Mouse (Mus musculus) neural tube, embryonic 12.5 days (tissue): Measurements from ENCODE around the gene Hes3. TPM values are rescaled to one million over a fixed set of nuclear protein-coding genes. Genes with fewer than 3 reads are reported as not detected.

ENCODE experiments used
- ATAC-seq: fragments of 200-750 bp; cut with Nextera tagmentation; 2 replicates; pipeline ENCODE4 v1.8.0; 2017; ENCODE audit warnings: low read depth, mild to moderate bottlenecking, moderate TSS enrichment, moderate library complexity; ENCODE audit not compliant: low FRiP score
- H3K27ac ChIP-seq: fragments of 300-500 bp; sonication (generic); 2 replicates; pipeline ENCODE4 v1.5.1; 2016
- H3K27me3 ChIP-seq: fragments of 300-500 bp; sonication (generic); replicated peaks from 2 replicates; pipeline ENCODE4 v1.6.1; 2016; ENCODE audit warnings: mild to moderate bottlenecking
- H3K36me3 ChIP-seq: fragments of 300-500 bp; sonication (generic); 2 replicates; pipeline ENCODE4 v1.6.1; 2016; ENCODE audit warnings: mild to moderate bottlenecking
- H3K4me1 ChIP-seq: fragments of 300-500 bp; sonication (generic); 2 replicates; pipeline ENCODE4 v1.6.1; 2016
- H3K4me2 ChIP-seq: fragments of 300-500 bp; sonication (generic); replicated peaks from 2 replicates; pipeline ENCODE4 v1.6.1; 2016; ENCODE audit warnings: mild to moderate bottlenecking
- H3K4me3 ChIP-seq: fragments of 300-500 bp; sonication (generic); 2 replicates; pipeline ENCODE4 v1.5.1; 2016
- H3K9ac ChIP-seq: fragments of 300-500 bp; sonication (generic); 2 replicates; pipeline ENCODE4 v1.6.1; 2016; ENCODE audit warnings: mild to moderate bottlenecking
- H3K9me3 ChIP-seq: fragments of 300-500 bp; sonication (generic); 2 replicates; pipeline ENCODE4 v1.6.1; 2016; ENCODE audit warnings: mild to moderate bottlenecking
- WGBS: fragments of 180-500 bp; shearing (Covaris S2); methylation state at CpG from one replicate; pipeline ENCODE4 v1.1.7; 2016; 5-methylcytosine and 5-hydroxymethylcytosine counted together
- polyA plus RNA-seq: library from polyadenylated mRNA; unstranded; fragments of >200 nt; fragmentation: Nextera tagmentation; extraction: Ambion mirVana; gene quantifications from 2 replicates; pipeline ENCODE4 v1.2.1, GENCODE M21; 2016

The Hes3 gene
- 0.58 and 1.1 TPM in 2 replicates for polyA plus RNA-seq

- peaks cover 68% of the 10 kb centered on the region for H3K4me1 ChIP-seq
- H3K36me3 ChIP-seq = no peaks in the 10 kb centered on the region
- 13% methylated on average over 6 of the region's 6 CpGs for WGBS
- H3K9ac ChIP-seq = peak within 1 kb of the TSS; percentile 54
- peaks cover 78% of the 10 kb centered on the region for H3K27me3 ChIP-seq
- no peak for ATAC-seq
- H3K4me2 ChIP-seq = peak within 1 kb of the TSS; percentile 66
- H3K9me3 ChIP-seq = no peaks in the 10 kb centered on the region
- peak within 1 kb of the TSS; percentile 19 for H3K4me3 ChIP-seq
- H3K27ac ChIP-seq = no peak within 1 kb of the TSS
These were observed at the start of gene Hes3 for GRCm38 (mm10) chr4:152291562-152291961. Gene Hes3, minus strand, starts transcription at chr4:152291662.

GRCm38 (mm10) chr4:152340584-152341284 lies 49.3 kb upstream of the Hes3 start:
- Histone ChIP-seq H3K4me3 (no peak overlapping the region), H3K9ac (no peak overlapping the region)

GRCm38 (mm10) chr4:152339293-152339790 lies 47.9 kb upstream of the Hes3 start:
- ATAC-seq = 0 out of 2 replicates have a peak, but pooled peaks have one; percentile 3
- peak overlapping the region; percentile 64 for H3K4me3 ChIP-seq
- peaks cover 51% of the 10 kb centered on the region for H3K27me3 ChIP-seq
- peaks cover 10% of the 10 kb centered on the region for H3K36me3 ChIP-seq
- H3K4me1 ChIP-seq = peaks cover 14% of the 10 kb centered on the region
- 2% methylated on average over 26 of the region's 26 CpGs for WGBS
- H3K27ac ChIP-seq = no peak overlapping the region
- peak overlapping the region; percentile 99 for H3K4me2 ChIP-seq
- no peaks in the 10 kb centered on the region for H3K9me3 ChIP-seq
- peak overlapping the region; percentile 73 for H3K9ac ChIP-seq

More at GRCm38 (mm10) chr4:152340584-152341284, 49.3 kb upstream of the Hes3 start:
- peaks cover 14% of the 10 kb centered on the region for H3K4me1 ChIP-seq
- no peak for ATAC-seq
- no peak overlapping the region for H3K4me2 ChIP-seq
- H3K36me3 ChIP-seq = no peaks in the 10 kb centered on the region
- WGBS = 34% methylated on average over 15 of the region's 15 CpGs
- peaks cover 54% of the 10 kb centered on the region for H3K27me3 ChIP-seq
- no peaks in the 10 kb centered on the region for H3K9me3 ChIP-seq
- no peak overlapping the region for H3K27ac ChIP-seq

- H3K4me1 ChIP-seq = peaks cover 14% of the 10 kb centered on the region
- H3K27me3 ChIP-seq = peaks cover 51% of the 10 kb centered on the region
- peak; percentile 22; the same call in 1 of the 2 replicates for ATAC-seq
- H3K4me2 ChIP-seq = peak within 1 kb of the TSS; percentile 99
- H3K4me3 ChIP-seq = peak within 1 kb of the TSS; percentile 64
- H3K27ac ChIP-seq = no peak within 1 kb of the TSS; the same call in 1 of the 2 replicates
- peaks cover 17% of the 10 kb centered on the region for H3K36me3 ChIP-seq
- peak within 1 kb of the TSS; percentile 73 for H3K9ac ChIP-seq
- H3K9me3 ChIP-seq = no peaks in the 10 kb centered on the region
- under 1% methylated on average over 98 of the region's 120 CpGs for WGBS
These were observed 47.2 kb upstream of the Hes3 start, which contains the start of gene Chd5 for GRCm38 (mm10) chr4:152338419-152339292. Gene Chd5, plus strand, starts transcription at chr4:152338651.

GRCm38 (mm10) chr4:152337772-152338171 lies 46.3 kb upstream of the Hes3 start:
- Histone ChIP-seq H3K27me3 (peaks cover 51% of the 10 kb centered on the region), H3K4me2 (peak overlapping the region; percentile 99), H3K9me3 (no peaks in the 10 kb centered on the region), H3K36me3 (peaks cover 26% of the 10 kb centered on the region), H3K27ac (no peak overlapping the region), H3K9ac (no peak overlapping the region), H3K4me3 (no peak overlapping the region), H3K4me1 (peaks cover 14% of the 10 kb centered on the region)
- 27% methylated on average over 6 of the region's 6 CpGs for WGBS
- no peak for ATAC-seq

- WGBS = 95% methylated on average over 12 of the region's 12 CpGs
- H3K4me3 ChIP-seq = no peak overlapping the region
- H3K9me3 ChIP-seq = no peaks in the 10 kb centered on the region
- peaks cover 17% of the 10 kb centered on the region for H3K27me3 ChIP-seq
- H3K4me2 ChIP-seq = no peak overlapping the region
- no peak overlapping the region for H3K9ac ChIP-seq
- no peaks in the 10 kb centered on the region for H3K4me1 ChIP-seq
- H3K27ac ChIP-seq = no peak overlapping the region
- no peak for ATAC-seq
- peaks cover 68% of the 10 kb centered on the region for H3K36me3 ChIP-seq
These were observed 42.1 kb upstream of the Hes3 start for GRCm38 (mm10) chr4:152333587-152333986.

GRCm38 (mm10) chr4:152332952-152333351 lies 41.5 kb upstream of the Hes3 start:
- H3K9me3 ChIP-seq = no peaks in the 10 kb centered on the region
- H3K9ac ChIP-seq = no peak overlapping the region
- peaks cover 71% of the 10 kb centered on the region for H3K36me3 ChIP-seq
- ATAC-seq = peak; percentile 42; the same call in 1 of the 2 replicates
- WGBS = 49% methylated on average over 2 of the region's 2 CpGs
- no peak overlapping the region for H3K4me3 ChIP-seq
- H3K27me3 ChIP-seq = peaks cover 11% of the 10 kb centered on the region; the same call in 1 of the 2 replicates
- H3K27ac ChIP-seq = no peak overlapping the region
- no peak overlapping the region for H3K4me2 ChIP-seq
- no peaks in the 10 kb centered on the region for H3K4me1 ChIP-seq

- Histone ChIP-seq H3K4me3 (no peak overlapping the region), H3K36me3 (peaks cover 55% of the 10 kb centered on the region), H3K9me3 (no peaks in the 10 kb centered on the region), H3K27ac (no peak overlapping the region), H3K9ac (no peak overlapping the region), H3K27me3 (no peaks in the 10 kb centered on the region), H3K4me2 (no peak overlapping the region), H3K4me1 (peaks cover 14% of the 10 kb centered on the region)
- no peak for ATAC-seq
- WGBS = 82% methylated on average over 6 of the region's 6 CpGs
These were observed 37.2 kb upstream of the Hes3 start for GRCm38 (mm10) chr4:152328691-152329090.

- peaks cover 34% of the 10 kb centered on the region for H3K36me3 ChIP-seq
- H3K4me2 ChIP-seq = peak overlapping the region; percentile 84
- H3K27ac ChIP-seq = no peak overlapping the region
- no peaks in the 10 kb centered on the region for H3K9me3 ChIP-seq
- H3K4me1 ChIP-seq = peaks cover 14% of the 10 kb centered on the region
- H3K27me3 ChIP-seq = no peaks in the 10 kb centered on the region
- ATAC-seq = no peak
- peak overlapping the region; percentile 91 for H3K9ac ChIP-seq
- 1% methylated on average over 11 of the region's 11 CpGs for WGBS
- peak overlapping the region; percentile 96 for H3K4me3 ChIP-seq
These were observed 35.1 kb upstream of the Hes3 start for GRCm38 (mm10) chr4:152326543-152326942.

GRCm38 (mm10) chr4:152325574-152326411 lies 34.3 kb upstream of the Hes3 start, which contains the start of gene Rpl22:
Gene Rpl22, plus strand, starts transcription at chr4:152325742.
- peak within 1 kb of the TSS; percentile 84 for H3K4me2 ChIP-seq
- H3K36me3 ChIP-seq = peaks cover 26% of the 10 kb centered on the region
- no peak within 1 kb of the TSS for H3K27ac ChIP-seq
- H3K9me3 ChIP-seq = no peaks in the 10 kb centered on the region
- peaks cover 14% of the 10 kb centered on the region for H3K4me1 ChIP-seq
- under 1% methylated on average over 66 of the region's 70 CpGs for WGBS
- no peaks in the 10 kb centered on the region for H3K27me3 ChIP-seq
- ATAC-seq = peak; percentile 94
- H3K9ac ChIP-seq = peak within 1 kb of the TSS; percentile 91
- H3K4me3 ChIP-seq = peak within 1 kb of the TSS; percentile 96
